In the genomic region with DNA sequence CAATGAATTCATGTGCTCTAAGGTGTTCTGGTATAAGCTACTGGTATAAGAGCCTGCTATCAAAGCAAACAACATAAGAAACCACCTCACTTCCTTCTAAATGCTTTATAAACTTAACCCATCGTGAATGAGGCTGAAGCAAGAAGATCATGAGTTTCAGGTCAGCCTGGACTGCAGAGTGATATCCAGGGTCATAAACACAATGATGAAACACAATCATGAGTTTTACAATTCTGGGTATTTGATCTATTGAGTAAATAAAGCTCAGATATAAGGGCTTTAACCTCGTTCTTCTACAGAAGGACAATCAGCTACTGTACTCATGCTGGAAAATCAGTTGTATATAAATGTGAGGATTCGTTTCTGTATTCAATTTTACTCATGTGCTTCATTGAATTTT, we compare ENCODE assay signal across 27 mouse cellular contexts.
"Had no signal": no experiment of that assay in that cellular context is flagged by ENCODE, and none has a peak within 500 bp of the region (broad histone marks: within the 10 kb centered on the region; RNA-seq: fewer than 3 reads in every experiment).

No protein-coding gene starts in this region.

- H3K27me3 ChIP-seq: embryonic facial prominence, embryonic 12.5 days; embryonic facial prominence, embryonic 13.5 days; embryonic facial prominence, embryonic 15.5 days; forebrain, embryonic 12.5 days; forebrain, embryonic 13.5 days; forebrain, embryonic 15.5 days had no signal

- H3K9ac ChIP-seq: embryonic facial prominence, embryonic 12.5 days; embryonic facial prominence, embryonic 13.5 days; embryonic facial prominence, embryonic 15.5 days; forebrain, embryonic 12.5 days; forebrain, embryonic 13.5 days; forebrain, embryonic 15.5 days; forebrain, postnatal 0 days had no signal

- H3K9me3 ChIP-seq: embryonic facial prominence, embryonic 10.5 days; embryonic facial prominence, embryonic 12.5 days; embryonic facial prominence, embryonic 13.5 days; embryonic facial prominence, embryonic 15.5 days; forebrain, embryonic 10.5 days; forebrain, embryonic 12.5 days; forebrain, embryonic 13.5 days; forebrain, embryonic 15.5 days had no signal

- H3K27ac ChIP-seq: embryonic facial prominence, embryonic 10.5 days; embryonic facial prominence, embryonic 12.5 days; embryonic facial prominence, embryonic 13.5 days; embryonic facial prominence, embryonic 15.5 days; forebrain, embryonic 10.5 days; forebrain, embryonic 12.5 days; forebrain, embryonic 13.5 days; forebrain, embryonic 15.5 days; gastrocnemius, adult 2 months had no signal

- DNase-seq: cerebellum, adult 2 months; cerebellum, adult 8-10 months; cerebellum, adult 9-10 months; cerebellum, adult 9-11 months; cerebellum, postnatal 10 days; cerebellum, postnatal 14 days; cerebellum, postnatal 25 days; cerebellum, postnatal 36 days; embryo, embryonic 11 days; forebrain, postnatal 0 days; gastrocnemius, adult 2 months; gastrocnemius, postnatal 10 days; gastrocnemius, postnatal 14 days; gastrocnemius, postnatal 25 days; gastrocnemius, postnatal 36 days; heart, adult 18-20 months had no signal

- H3K4me1 ChIP-seq: embryonic facial prominence, embryonic 10.5 days; embryonic facial prominence, embryonic 12.5 days; embryonic facial prominence, embryonic 13.5 days; embryonic facial prominence, embryonic 15.5 days; forebrain, embryonic 10.5 days; forebrain, embryonic 12.5 days; forebrain, embryonic 13.5 days; forebrain, embryonic 15.5 days had no signal

- H3K4me3 ChIP-seq: embryonic facial prominence, embryonic 10.5 days; embryonic facial prominence, embryonic 12.5 days; embryonic facial prominence, embryonic 13.5 days; embryonic facial prominence, embryonic 15.5 days; erythroblast, embryonic 14.5 days; forebrain, embryonic 10.5 days; forebrain, embryonic 12.5 days; forebrain, embryonic 13.5 days; forebrain, embryonic 15.5 days; gastrocnemius, adult 2 months had no signal

- H3K4me2 ChIP-seq: embryonic facial prominence, embryonic 12.5 days; embryonic facial prominence, embryonic 13.5 days; embryonic facial prominence, embryonic 15.5 days; forebrain, embryonic 12.5 days; forebrain, embryonic 13.5 days; forebrain, embryonic 15.5 days had no signal

- ATAC-seq: forebrain, embryonic 13.5 days; forebrain, embryonic 14.5 days; forebrain, embryonic 15.5 days; forebrain, embryonic 16.5 days; forebrain, postnatal 0 days had no signal
